Mouse (Mus musculus) CH12.LX (cell line): Measurements from ENCODE around the gene Aff3. TPM values are rescaled to one million over a fixed set of nuclear protein-coding genes. Genes with fewer than 3 reads are reported as not detected.

Experiments used
- DNase-seq: peaks from one replicate; pipeline ENCODE4 v3.0.0-alpha.2; 2013; ENCODE audit errors: extremely low read depth
- H3K27ac ChIP-seq: 2 replicates; pipeline ENCODE4 v1.5.1; 2012; ENCODE audit warnings: low read depth, mild to moderate bottlenecking, control low read depth, moderate library complexity; ENCODE audit not compliant: insufficient read depth
- H3K27me3 ChIP-seq: replicated peaks from 2 replicates; pipeline ENCODE3; 2012; ENCODE audit warnings: inconsistent platforms
- H3K36me3 ChIP-seq, 2 experiments: replicated peaks in 1 of 2; 2 replicates each; pipeline versions ENCODE3 to v1.6.1; 2012; ENCODE audit warnings: inconsistent platforms in 1 of 2, low read length in 1 of 2, mild to moderate bottlenecking in 1 of 2, mixed read lengths in 1 of 2, moderate library complexity in 1 of 2; ENCODE audit not compliant: control insufficient read depth in 1 of 2, insufficient read depth in 1 of 2
- H3K4me1 ChIP-seq, 2 experiments: 2 replicates each; pipeline ENCODE4 v1.6.1; 2012; ENCODE audit warnings: inconsistent platforms in 1 of 2, moderate library complexity in 1 of 2; ENCODE audit not compliant: insufficient read depth in 2 of 2, control insufficient read depth in 1 of 2
- H3K4me2 ChIP-seq: 2 replicates; pipeline ENCODE4 v1.6.1; 2012; ENCODE audit warnings: low read depth, mild to moderate bottlenecking, control low read depth; ENCODE audit not compliant: poor library complexity, insufficient read depth, severe bottlenecking
- H3K4me3 ChIP-seq, 3 experiments: fragments of 150-350 bp in 1 of 3; sonication (generic) in 1 of 3; replicated peaks in 1 of 3; 2 replicates each; pipeline versions ENCODE3 to v1.5.1; 2011 to 2012; ENCODE audit warnings: low read depth in 2 of 3, low read length in 2 of 3, mild to moderate bottlenecking in 2 of 3, moderate library complexity in 2 of 3, control low read depth in 1 of 3, improper control_type of control experiment in 1 of 3, inconsistent platforms in 1 of 3, mixed read lengths in 1 of 3; ENCODE audit not compliant: poor library complexity in 1 of 3
- H3K79me2 ChIP-seq: replicated peaks from 2 replicates; pipeline ENCODE4 v1.6.1; 2012; ENCODE audit warnings: mild to moderate bottlenecking, moderate library complexity; ENCODE audit not compliant: control insufficient read depth, poor library complexity, insufficient read depth, severe bottlenecking; ENCODE audit errors: extremely low read depth
- H3K9ac ChIP-seq: 2 replicates; pipeline ENCODE4 v1.6.1; 2012; ENCODE audit warnings: low read depth, mild to moderate bottlenecking, control low read depth, moderate library complexity; ENCODE audit not compliant: insufficient read depth
- H3K9me3 ChIP-seq: replicated peaks from 2 replicates; pipeline ENCODE3; 2012; ENCODE audit warnings: low read length, inconsistent platforms, mixed read lengths
- BHLHE40 ChIP-seq: IDR thresholded peaks from 2 replicates; pipeline ENCODE4 v1.6.1; 2011; ENCODE audit warnings: mild to moderate bottlenecking, low read depth, low read length, improper control_type of control experiment
- CHD1 ChIP-seq: IDR thresholded peaks from 2 replicates; pipeline ENCODE4 v1.6.1; 2012; ENCODE audit warnings: low read depth, low read length, improper control_type of control experiment, inconsistent platforms
- CHD2 ChIP-seq: IDR thresholded peaks from 2 replicates; pipeline ENCODE4 v1.6.1; 2011; ENCODE audit warnings: low read length, improper control_type of control experiment
- ELF1 ChIP-seq: IDR thresholded peaks from 2 replicates; pipeline ENCODE4 v1.6.1; 2014; ENCODE audit warnings: low read depth, mild to moderate bottlenecking, inconsistent platforms, low read length, improper control_type of control experiment
- EP300 ChIP-seq: IDR thresholded peaks from 2 replicates; pipeline ENCODE4 v1.6.1; 2011; ENCODE audit warnings: low read length, improper control_type of control experiment
- ETS1 ChIP-seq: conservative IDR thresholded peaks from 2 replicates; pipeline ENCODE4 v1.6.1; 2012; ENCODE audit warnings: low read depth, mild to moderate bottlenecking, inconsistent platforms, low read length, improper control_type of control experiment, moderate library complexity
- GABPA ChIP-seq: IDR thresholded peaks from 2 replicates; pipeline ENCODE4 v1.6.1; 2012; ENCODE audit warnings: low read depth, low read length, improper control_type of control experiment, inconsistent platforms; ENCODE audit not compliant: insufficient replicate concordance
- HCFC1 ChIP-seq: IDR thresholded peaks from 2 replicates; pipeline ENCODE4 v1.6.1; 2012; ENCODE audit warnings: low read depth, mild to moderate bottlenecking, inconsistent platforms, low read length, improper control_type of control experiment
- IRF4 ChIP-seq: IDR thresholded peaks from 2 replicates; pipeline ENCODE4 v1.6.1; 2014; ENCODE audit warnings: low read depth, mild to moderate bottlenecking, inconsistent platforms, low read length, improper control_type of control experiment
- JUND ChIP-seq: conservative IDR thresholded peaks from 2 replicates; pipeline ENCODE4 v1.6.1; 2011; ENCODE audit warnings: low read depth, low read length, improper control_type of control experiment
- MAFK ChIP-seq: IDR thresholded peaks from 2 replicates; pipeline ENCODE4 v1.6.1; 2011; ENCODE audit warnings: low read length, improper control_type of control experiment; ENCODE audit not compliant: insufficient replicate concordance
- MAX ChIP-seq: IDR thresholded peaks from 2 replicates; pipeline ENCODE4 v1.6.1; 2011; ENCODE audit warnings: low read length, improper control_type of control experiment
- MAZ ChIP-seq: IDR thresholded peaks from 2 replicates; pipeline ENCODE4 v1.6.1; 2012; ENCODE audit warnings: low read depth, mild to moderate bottlenecking, inconsistent platforms, low read length, improper control_type of control experiment, moderate library complexity
- MEF2A ChIP-seq: IDR thresholded peaks from 2 replicates; pipeline ENCODE4 v1.6.1; 2014; ENCODE audit warnings: low read depth, mild to moderate bottlenecking, inconsistent platforms, low read length, improper control_type of control experiment, borderline replicate concordance
- MYC ChIP-seq: IDR thresholded peaks from 2 replicates; pipeline ENCODE4 v1.6.1; 2011; ENCODE audit warnings: low read depth, mild to moderate bottlenecking, improper control_type of control experiment, low read length
- NELFE ChIP-seq: IDR thresholded peaks from 2 replicates; pipeline ENCODE4 v1.6.1; 2011; ENCODE audit warnings: low read depth, low read length, improper control_type of control experiment
- NRF1 ChIP-seq: IDR thresholded peaks from 2 replicates; pipeline ENCODE4 v1.6.1; 2014; ENCODE audit warnings: low read depth, mild to moderate bottlenecking, inconsistent platforms, low read length, improper control_type of control experiment, moderate library complexity
- POLR2A ChIP-seq: IDR thresholded peaks from 2 replicates; pipeline ENCODE4 v1.6.1; 2011; ENCODE audit warnings: low read depth, mild to moderate bottlenecking, improper control_type of control experiment, low read length
- RCOR1 ChIP-seq: conservative IDR thresholded peaks from 2 replicates; pipeline ENCODE4 v1.6.1; 2012; ENCODE audit warnings: low read depth, mild to moderate bottlenecking, inconsistent platforms, low read length, improper control_type of control experiment
- SIN3A ChIP-seq: IDR thresholded peaks from 2 replicates; pipeline ENCODE4 v1.6.1; 2012; ENCODE audit warnings: low read length, improper control_type of control experiment, inconsistent platforms
- TBP ChIP-seq: conservative IDR thresholded peaks from 2 replicates; pipeline ENCODE4 v1.6.1; 2011; ENCODE audit warnings: low read depth, low read length, improper control_type of control experiment
- TCF12 ChIP-seq: IDR thresholded peaks from 2 replicates; pipeline ENCODE4 v1.6.1; 2014; ENCODE audit warnings: low read depth, mild to moderate bottlenecking, inconsistent platforms, low read length, improper control_type of control experiment
- USF1 ChIP-seq: IDR thresholded peaks from 2 replicates; pipeline ENCODE4 v1.6.1; 2014; ENCODE audit warnings: low read depth, mild to moderate bottlenecking, inconsistent platforms, low read length, improper control_type of control experiment
- ZC3H11A ChIP-seq: IDR thresholded peaks from 2 replicates; pipeline ENCODE4 v1.6.1; 2012; ENCODE audit warnings: low read depth, mild to moderate bottlenecking, inconsistent platforms, low read length, improper control_type of control experiment
- ZKSCAN1 ChIP-seq: IDR thresholded peaks from 2 replicates; pipeline ENCODE4 v1.6.1; 2012; ENCODE audit warnings: low read depth, inconsistent platforms, low read length, improper control_type of control experiment, borderline replicate concordance
- ZMIZ1 ChIP-seq: IDR thresholded peaks from 2 replicates; pipeline ENCODE4 v1.6.1; 2012; ENCODE audit warnings: low read depth, mild to moderate bottlenecking, inconsistent platforms, low read length, improper control_type of control experiment
- dilution Hi-C: fragments of 300-500 bp; cut with MboI; formaldehyde crosslinking; loops from 2 replicates; pipeline ENCODE4 v1.14.3; 2020; ENCODE audit warnings: low sequenced_read_pairs; ENCODE audit not compliant: extremely low pct_unique_long_range_greater_than_20kb, extremely low pct_ligation_motif_present
- in situ Hi-C: fragments of 300-500 bp; cut with MboI; formaldehyde crosslinking; loops from 3 replicates; pipeline ENCODE4 v1.14.3; 2019; ENCODE audit warnings: low sequenced_read_pairs, low pct_ligation_motif_present, low pct_unique_long_range_greater_than_20kb, mixed read lengths
- polyA plus RNA-seq: library from polyadenylated mRNA; unstranded; fragments of >175 nt; gene quantifications from 2 replicates; pipeline ENCODE4 v1.2.1, GENCODE M21; 2012; ENCODE audit warnings: low read depth; ENCODE audit not compliant: insufficient read length
- total RNA-seq, 2 experiments: library from RNA; depleted of rRNA; stranded (reverse); fragments of 300-350 nt in 1 of 2; fragments of >200 nt in 1 of 2; gene quantifications; 2 replicates each; pipeline ENCODE4 v1.2.3; 2012 to 2014

Gene Aff3
- total RNA-seq (2012; rRNA removed) (5.1 and 6.3 TPM in 2 replicates), total RNA-seq (2014; rRNA removed) (7.7 TPM in 2 replicates), polyA plus RNA-seq (29.8 and 29.9 TPM in 2 replicates)

GRCm38 (mm10) chr1:38664777-38665176, at the start of gene Aff3:
Aff3 (minus strand) TSS chr1:38664955.
- TF ChIP-seq ETS1 (peak; percentile 78), CHD2 (peak; percentile 76; the same call in 1 of the 2 replicates), MEF2A (0 out of 2 replicates have a peak, but pooled peaks have one; percentile 45), USF1 (no peak), JUND (no peak), CHD1 (0 out of 2 replicates have a peak, but pooled peaks have one; percentile 34), SIN3A (peak; percentile 69), NELFE (no peak), POLR2A (peak; percentile 47; the same call in 1 of the 2 replicates), ZKSCAN1 (no peak), RCOR1 (peak; percentile 64; the same call in 1 of the 2 replicates), EP300 (peak; percentile 97), TCF12 (peak; percentile 94), GABPA (no peak), IRF4 (peak; percentile 96), MAX (peak; percentile 25), ELF1 (peak; percentile 78), ZC3H11A (no peak), BHLHE40 (peak; percentile 90), TBP (peak; percentile 50; the same call in 1 of the 2 replicates), HCFC1 (no peak), ZMIZ1 (no peak), NRF1 (0 out of 2 replicates have a peak, but pooled peaks have one; percentile 11), MYC (peak; percentile 46; the same call in 1 of the 2 replicates), MAFK (0 out of 2 replicates have a peak, but pooled peaks have one; percentile 45), MAZ (peak; percentile 60; the same call in 1 of the 2 replicates)
- in situ Hi-C loops (no loop called here), dilution Hi-C loops (no loop called here)
- Histone ChIP-seq H3K4me3 (peak within 1 kb of the TSS; percentile 53 to 62 (median 60)), H3K9ac (no peak within 1 kb of the TSS), H3K4me2 (peak within 1 kb of the TSS; percentile 30), H3K4me1 (peaks cover 23 to 45% of the 10 kb centered on the region in 2 experiments), H3K9me3 (no peaks in the 10 kb centered on the region), H3K27ac (peak within 1 kb of the TSS; percentile 57), H3K36me3 (peaks cover 0 to 3% of the 10 kb centered on the region in 2 experiments), H3K79me2 (no peaks in the 10 kb centered on the region), H3K27me3 (no peaks in the 10 kb centered on the region)
- peak; percentile 89 for DNase-seq
